Mouse (Mus musculus): Measurements from ENCODE around the gene Galnt17.

The Galnt17 gene

GRCm38 (mm10) chr5:131020936-131021335, 287.4 kb downstream of the Galnt17 start:
- no peak for DNase-seq (ENCODE audit: low read depth, low spot score)

GRCm38 (mm10) chr5:131019346-131019965, 288.8 kb downstream of the Galnt17 start:
- no peak for DNase-seq (ENCODE audit: low read depth, low spot score)

GRCm38 (mm10) chr5:131016066-131016465, 292.2 kb downstream of the Galnt17 start:
- no peak for DNase-seq (ENCODE audit: low read depth, low spot score)

GRCm38 (mm10) chr5:131015341-131015740, 293.0 kb downstream of the Galnt17 start:
- DNase-seq (ENCODE audit: low read depth, low spot score) = no peak

GRCm38 (mm10) chr5:131013816-131014215, 294.5 kb downstream of the Galnt17 start:
- no peak for DNase-seq (ENCODE audit: low read depth, low spot score)

GRCm38 (mm10) chr5:131013101-131013500, 295.2 kb downstream of the Galnt17 start:
- no peak for DNase-seq (ENCODE audit: low read depth, low spot score)

- no peak for DNase-seq (ENCODE audit: low read depth, low spot score)
These were observed 298.8 kb downstream of the Galnt17 start for GRCm38 (mm10) chr5:131009510-131009909.

- DNase-seq (ENCODE audit: low read depth, low spot score) = peak; percentile 73
These were observed 299.8 kb downstream of the Galnt17 start for GRCm38 (mm10) chr5:131008507-131008906.

GRCm38 (mm10) chr5:131007871-131008505, 300.3 kb downstream of the Galnt17 start:
- no peak for DNase-seq (ENCODE audit: low read depth, low spot score)

GRCm38 (mm10) chr5:131007198-131007597, 301.1 kb downstream of the Galnt17 start:
- DNase-seq (ENCODE audit: low read depth, low spot score) = no peak

- no peak for DNase-seq (ENCODE audit: low read depth, low spot score)
These were observed 301.8 kb downstream of the Galnt17 start for GRCm38 (mm10) chr5:131006524-131006923.

- DNase-seq (ENCODE audit: low read depth, low spot score) = no peak
These were observed 307.7 kb downstream of the Galnt17 start for GRCm38 (mm10) chr5:131000572-131000971.

- DNase-seq (ENCODE audit: low read depth, low spot score) = no peak
These were observed 329.0 kb downstream of the Galnt17 start for GRCm38 (mm10) chr5:130979321-130979720.

GRCm38 (mm10) chr5:130978871-130979270, 329.4 kb downstream of the Galnt17 start:
- peak; percentile 6 for DNase-seq (ENCODE audit: low read depth, low spot score)

- DNase-seq (ENCODE audit: low read depth, low spot score) = no peak
These were observed 330.3 kb downstream of the Galnt17 start for GRCm38 (mm10) chr5:130977999-130978398.

- DNase-seq (ENCODE audit: low read depth, low spot score) = no peak
These were observed 355.9 kb downstream of the Galnt17 start for GRCm38 (mm10) chr5:130952361-130952760.

- peak; percentile 18 for DNase-seq (ENCODE audit: low read depth, low spot score)
These were observed 357.4 kb downstream of the Galnt17 start for GRCm38 (mm10) chr5:130950894-130951400.

GRCm38 (mm10) chr5:130950421-130950820, 357.9 kb downstream of the Galnt17 start:
- no peak for DNase-seq (ENCODE audit: low read depth, low spot score)

GRCm38 (mm10) chr5:130949710-130950109, 358.6 kb downstream of the Galnt17 start:
- DNase-seq (ENCODE audit: low read depth, low spot score) = no peak

- DNase-seq (ENCODE audit: low read depth, low spot score) = peak; percentile 53
These were observed 369.2 kb downstream of the Galnt17 start for GRCm38 (mm10) chr5:130938911-130939608.

- DNase-seq (ENCODE audit: low read depth, low spot score) = peak; percentile 26
These were observed 370.0 kb downstream of the Galnt17 start for GRCm38 (mm10) chr5:130938274-130938741.

- no peak for DNase-seq (ENCODE audit: low read depth, low spot score)
These were observed 377.3 kb downstream of the Galnt17 start for GRCm38 (mm10) chr5:130930999-130931398.
